In genomic region chr3:100427548-100427947, GRCm38 (mm10) we compare ENCODE assay signal across 12 mouse cellular contexts.
"Had no signal": no experiment of that assay in that cellular context is flagged by ENCODE, and none has a peak within 500 bp of the region (broad histone marks: within the 10 kb centered on the region; RNA-seq: fewer than 3 reads in every experiment).

No protein-coding gene starts in this region.

- H3K9me3 ChIP-seq: limb, embryonic 15.5 days; midbrain, embryonic 13.5 days; neural tube, embryonic 15.5 days had no signal

- H3K4me3 ChIP-seq: limb, embryonic 15.5 days; midbrain, embryonic 13.5 days; myocyte; neural tube, embryonic 15.5 days had no signal

- H3K27ac ChIP-seq: limb, embryonic 15.5 days; midbrain, embryonic 13.5 days; neural tube, embryonic 15.5 days had no signal

- DNase-seq: kidney, adult 11 months; kidney, postnatal 10 days; kidney, postnatal 4 days; lung, adult 18-20 months; right cerebral cortex, postnatal 4 days; spleen, adult 18-20 months; thymus, adult 2 months; thymus, postnatal 25 days had no signal

- ATAC-seq: midbrain, embryonic 13.5 days had no signal

- H3K4me1 ChIP-seq: midbrain, embryonic 13.5 days; neural tube, embryonic 15.5 days had no signal

- H3K4me2 ChIP-seq: limb, embryonic 15.5 days; midbrain, embryonic 13.5 days; neural tube, embryonic 15.5 days had no signal

- H3K9ac ChIP-seq: limb, embryonic 15.5 days; midbrain, embryonic 13.5 days; neural tube, embryonic 15.5 days had no signal

- H3K36me3 ChIP-seq: limb, embryonic 15.5 days; midbrain, embryonic 13.5 days; neural tube, embryonic 15.5 days had no signal

- H3K27me3 ChIP-seq: limb, embryonic 15.5 days; midbrain, embryonic 13.5 days; neural tube, embryonic 15.5 days had no signal
